Mouse (Mus musculus): Measurements from ENCODE around the gene Wiz. TPM values are rescaled to one million over a fixed set of nuclear protein-coding genes. Genes with fewer than 3 reads are reported as not detected.

Gene Wiz
- polyA plus RNA-seq, 1 experiment, result 48.5 TPM

DNA sequence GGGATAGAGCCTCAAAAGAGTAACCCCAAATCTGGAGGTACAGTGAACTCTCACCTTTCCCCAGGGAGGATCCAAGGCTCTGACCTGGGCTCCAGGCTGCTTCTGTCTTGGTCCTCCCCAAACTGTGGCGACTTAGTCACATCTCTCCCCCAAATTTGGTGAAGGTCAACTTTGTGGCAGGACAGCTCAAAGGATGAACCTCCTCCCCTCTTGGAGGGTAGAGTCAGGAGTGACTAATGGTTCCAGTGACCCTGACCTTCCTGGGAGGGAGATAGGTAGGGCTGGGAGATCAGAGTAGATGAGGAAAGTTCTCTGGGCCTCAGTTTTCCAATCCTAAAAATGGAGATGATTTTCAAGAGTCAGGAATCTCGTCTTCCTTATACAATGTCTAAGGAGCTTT, 10.5 kb downstream of the Wiz start:
- Histone ChIP-seq H3K4me1 (ENCODE audit: control insufficient read depth, insufficient read depth, low read length) (peaks cover 15% of the 10 kb centered on the region), H3K27ac (ENCODE audit: insufficient read depth, low read length) (no peak overlapping the region), H3K4me3 (replicated peaks; ENCODE audit: insufficient read depth, low read depth, low read length) (no peak overlapping the region), H3K27me3 (ENCODE audit: control insufficient read depth, insufficient read depth, low read length) (no peaks in the 10 kb centered on the region)
- DNase-seq, result no peak
- 85% methylated on average over 2 of the region's 2 CpGs for WGBS
- TF ChIP-seq CTCF (IDR thresholded peaks at IDR 0.05; ENCODE audit: borderline replicate concordance, insufficient read depth, low read depth, low read length) (no peak), POLR2A (IDR thresholded peaks at IDR 0.05; ENCODE audit: borderline replicate concordance, insufficient read depth, low read length) (no peak)

GRCm38 (mm10) chr17:32377137-32377536, 12.1 kb downstream of the Wiz start:
- no peak overlapping the region for H3K4me3 ChIP-seq (replicated peaks; ENCODE audit: insufficient read depth, low read depth, low read length)
- no peak overlapping the region for H3K27ac ChIP-seq (ENCODE audit: insufficient read depth, low read length)
- WGBS, result 64% methylated on average over 9 of the region's 9 CpGs
- H3K4me1 ChIP-seq (ENCODE audit: control insufficient read depth, insufficient read depth, low read length), result peaks cover 6% of the 10 kb centered on the region
- no peak for TF ChIP-seq POLR2A (IDR thresholded peaks at IDR 0.05; ENCODE audit: borderline replicate concordance, insufficient read depth, low read length)
- TF ChIP-seq CTCF (IDR thresholded peaks at IDR 0.05; ENCODE audit: borderline replicate concordance, insufficient read depth, low read depth, low read length), result no peak
- no peak for DNase-seq
- no peaks in the 10 kb centered on the region for H3K27me3 ChIP-seq (ENCODE audit: control insufficient read depth, insufficient read depth, low read length)

DNA sequence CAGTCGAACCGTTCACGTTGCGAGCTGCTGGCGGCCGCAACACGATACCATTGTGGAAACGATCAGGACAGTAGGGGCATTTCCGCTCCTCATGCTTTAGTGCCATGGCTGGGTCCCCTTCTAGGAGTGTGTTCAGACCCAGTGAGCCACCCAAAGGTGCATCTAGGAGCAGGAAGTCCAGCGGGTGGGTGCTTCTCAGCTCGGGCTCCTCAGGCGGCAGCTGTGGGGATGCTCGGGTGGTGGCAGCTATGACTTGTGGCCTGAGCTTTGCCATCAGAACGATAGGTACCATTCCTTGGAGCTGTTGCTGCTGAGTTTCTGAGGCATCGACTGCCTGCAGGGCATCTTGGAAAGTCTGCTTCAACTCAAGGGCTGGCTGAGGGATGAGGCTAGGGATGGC, 12.8 kb downstream of the Wiz start:
- TF ChIP-seq CTCF (IDR thresholded peaks at IDR 0.05; ENCODE audit: borderline replicate concordance, insufficient read depth, low read depth, low read length), result no peak
- no peak for TF ChIP-seq POLR2A (IDR thresholded peaks at IDR 0.05; ENCODE audit: borderline replicate concordance, insufficient read depth, low read length)
- H3K27me3 ChIP-seq (ENCODE audit: control insufficient read depth, insufficient read depth, low read length), result no peaks in the 10 kb centered on the region
- no peak overlapping the region for H3K4me3 ChIP-seq (replicated peaks; ENCODE audit: insufficient read depth, low read depth, low read length)
- no peak overlapping the region for H3K27ac ChIP-seq (ENCODE audit: insufficient read depth, low read length)
- DNase-seq, result no peak
- no peaks in the 10 kb centered on the region; the same call in 1 of the 2 replicates for H3K4me1 ChIP-seq (ENCODE audit: control insufficient read depth, insufficient read depth, low read length)
- WGBS, result 84% methylated on average over 15 of the region's 15 CpGs

- H3K4me3 ChIP-seq (replicated peaks; ENCODE audit: insufficient read depth, low read depth, low read length), result no peak overlapping the region
- WGBS, result 37% methylated on average over 13 of the region's 17 CpGs
- DNase-seq, result no peak
- H3K27ac ChIP-seq (ENCODE audit: insufficient read depth, low read length), result no peak overlapping the region
- H3K4me1 ChIP-seq (ENCODE audit: control insufficient read depth, insufficient read depth, low read length), result 0 out of 2 replicates have a peak, but pooled peaks cover 4% of the 10 kb centered on the region
- TF ChIP-seq POLR2A (IDR thresholded peaks at IDR 0.05; ENCODE audit: borderline replicate concordance, insufficient read depth, low read length) (no peak), CTCF (IDR thresholded peaks at IDR 0.05; ENCODE audit: borderline replicate concordance, insufficient read depth, low read depth, low read length) (no peak)
- H3K27me3 ChIP-seq (ENCODE audit: control insufficient read depth, insufficient read depth, low read length), result no peaks in the 10 kb centered on the region
Observed at GRCm38 (mm10) chr17:32368991-32369578, 20.2 kb downstream of the Wiz start.

GRCm38 (mm10) chr17:32367706-32368105, 21.5 kb downstream of the Wiz start:
- TF ChIP-seq POLR2A (IDR thresholded peaks at IDR 0.05; ENCODE audit: borderline replicate concordance, insufficient read depth, low read length), result no peak
- no peak for TF ChIP-seq CTCF (IDR thresholded peaks at IDR 0.05; ENCODE audit: borderline replicate concordance, insufficient read depth, low read depth, low read length)
- Histone ChIP-seq H3K27ac (ENCODE audit: insufficient read depth, low read length) (no peak overlapping the region), H3K4me1 (ENCODE audit: control insufficient read depth, insufficient read depth, low read length) (peaks cover 7% of the 10 kb centered on the region; the same call in 1 of the 2 replicates), H3K27me3 (ENCODE audit: control insufficient read depth, insufficient read depth, low read length) (no peaks in the 10 kb centered on the region), H3K4me3 (replicated peaks; ENCODE audit: insufficient read depth, low read depth, low read length) (no peak overlapping the region)
- no peak for DNase-seq
- 80% methylated on average over 11 of the region's 11 CpGs for WGBS

DNA sequence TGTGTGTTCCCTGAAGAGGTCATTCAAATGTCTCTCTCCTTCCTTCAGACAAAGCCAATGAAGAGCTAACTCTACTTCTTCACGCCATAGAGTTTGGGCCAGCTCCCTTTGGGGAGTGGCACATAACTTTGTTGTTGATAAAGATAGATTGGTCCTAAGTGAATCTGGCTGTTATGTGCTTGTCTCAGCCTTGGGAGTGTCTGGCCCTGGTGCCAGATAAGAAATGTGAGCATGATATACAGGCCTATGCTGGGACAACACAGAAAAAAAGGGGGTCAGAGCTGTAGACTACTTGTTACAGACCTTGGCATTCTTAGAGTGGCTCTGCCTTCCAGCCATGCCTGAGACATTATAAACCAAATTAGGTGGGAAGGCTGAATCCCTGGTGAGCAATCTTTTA, 23.9 kb downstream of the Wiz start:
- no peak for DNase-seq
- Histone ChIP-seq H3K4me1 (ENCODE audit: control insufficient read depth, insufficient read depth, low read length) (peaks cover 10% of the 10 kb centered on the region; the same call in 1 of the 2 replicates), H3K27me3 (ENCODE audit: control insufficient read depth, insufficient read depth, low read length) (no peaks in the 10 kb centered on the region), H3K4me3 (replicated peaks; ENCODE audit: insufficient read depth, low read depth, low read length) (no peak overlapping the region), H3K27ac (ENCODE audit: insufficient read depth, low read length) (no peak overlapping the region)
- TF ChIP-seq CTCF (IDR thresholded peaks at IDR 0.05; ENCODE audit: borderline replicate concordance, insufficient read depth, low read depth, low read length) (no peak), POLR2A (IDR thresholded peaks at IDR 0.05; ENCODE audit: borderline replicate concordance, insufficient read depth, low read length) (no peak)
- 84% methylated on average over 1 of the region's 1 CpGs for WGBS

DNA sequence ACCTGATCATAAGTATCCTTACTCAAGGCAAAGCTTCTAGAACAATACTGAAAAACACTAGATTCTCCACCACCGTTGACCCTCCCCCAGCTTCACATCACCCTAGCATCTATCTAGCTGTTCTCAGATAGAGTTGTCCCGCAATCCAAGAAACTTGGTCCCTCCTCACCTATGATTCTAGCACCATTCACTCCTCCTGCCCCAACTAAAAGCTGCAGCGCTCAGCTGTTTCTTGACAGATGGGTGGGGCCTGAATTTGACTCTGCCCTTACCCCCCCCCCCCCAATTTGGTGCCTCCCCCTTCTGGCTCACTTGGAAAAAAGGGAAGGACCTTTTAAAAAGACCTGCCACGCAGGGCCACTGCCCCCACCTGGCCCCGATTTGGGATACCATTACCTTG, 24.4 kb downstream of the Wiz start:
- peaks cover 10% of the 10 kb centered on the region; the same call in 1 of the 2 replicates for H3K4me1 ChIP-seq (ENCODE audit: control insufficient read depth, insufficient read depth, low read length)
- no peaks in the 10 kb centered on the region for H3K27me3 ChIP-seq (ENCODE audit: control insufficient read depth, insufficient read depth, low read length)
- H3K27ac ChIP-seq (ENCODE audit: insufficient read depth, low read length), result no peak overlapping the region
- H3K4me3 ChIP-seq (replicated peaks; ENCODE audit: insufficient read depth, low read depth, low read length), result peak overlapping the region; percentile 67
- DNase-seq, result no peak
- WGBS, result 64% methylated on average over 5 of the region's 5 CpGs
- TF ChIP-seq CTCF (IDR thresholded peaks at IDR 0.05; ENCODE audit: borderline replicate concordance, insufficient read depth, low read depth, low read length) (no peak), POLR2A (IDR thresholded peaks at IDR 0.05; ENCODE audit: borderline replicate concordance, insufficient read depth, low read length) (no peak)

GRCm38 (mm10) chr17:32364331-32364730, 24.9 kb downstream of the Wiz start:
- DNase-seq, result peak; percentile 85 to 89
- WGBS, result 0% methylated on average over 32 of the region's 47 CpGs
- TF ChIP-seq CTCF (IDR thresholded peaks at IDR 0.05; ENCODE audit: borderline replicate concordance, insufficient read depth, low read depth, low read length), result no peak
- TF ChIP-seq POLR2A (IDR thresholded peaks at IDR 0.05; ENCODE audit: borderline replicate concordance, insufficient read depth, low read length), result 0 out of 2 replicates have a peak, but pooled peaks have one; percentile 18

More at GRCm38 (mm10) chr17:32364331-32364730, 24.9 kb downstream of the Wiz start:
- Histone ChIP-seq H3K4me3 (replicated peaks; ENCODE audit: insufficient read depth, low read depth, low read length) (peak overlapping the region; percentile 67), H3K4me1 (ENCODE audit: control insufficient read depth, insufficient read depth, low read length) (peaks cover 10% of the 10 kb centered on the region; the same call in 1 of the 2 replicates), H3K27me3 (ENCODE audit: control insufficient read depth, insufficient read depth, low read length) (no peaks in the 10 kb centered on the region), H3K27ac (ENCODE audit: insufficient read depth, low read length) (no peak overlapping the region)
